Mouse (Mus musculus): ENCODE results near the gene Pdpn. TPM values are rescaled to one million over a fixed set of nuclear protein-coding genes. Genes with fewer than 3 reads are reported as not detected.

The Pdpn gene
- polyA plus RNA-seq, 1 experiment = 2.2 TPM

- H3K27me3 ChIP-seq (ENCODE audit: control insufficient read depth, insufficient read depth, low read length) = no peaks in the 10 kb centered on the region
- no peak overlapping the region for H3K27ac ChIP-seq (ENCODE audit: control insufficient read depth, insufficient read depth, low read length)
- TF ChIP-seq CTCF (IDR thresholded peaks at IDR 0.05; ENCODE audit: borderline replicate concordance, control insufficient read depth, extremely low read depth, insufficient read depth, low read length, poor library complexity) = no peak
- no peak for TF ChIP-seq POLR2A (IDR thresholded peaks at IDR 0.05; ENCODE audit: control insufficient read depth, extremely low read depth, insufficient read depth, low read length, poor library complexity)
- 22% methylated on average over 6 of the region's 6 CpGs for WGBS
- no peak overlapping the region for H3K4me3 ChIP-seq (ENCODE audit: control insufficient read depth, insufficient read depth, low read length)
- H3K36me3 ChIP-seq (ENCODE audit: control insufficient read depth, insufficient read depth, low read length) = no peaks in the 10 kb centered on the region
- no peaks in the 10 kb centered on the region for H3K4me1 ChIP-seq (replicated peaks; ENCODE audit: control insufficient read depth, insufficient read depth, low read length)
- DNase-seq = no peak
Measured at GRCm38 (mm10) chr4:143277319-143277718, 22.0 kb downstream of the Pdpn start.

GRCm38 (mm10) chr4:143271571-143271970 is 27.8 kb downstream of the Pdpn start:
- no peak for TF ChIP-seq POLR2A (IDR thresholded peaks at IDR 0.05; ENCODE audit: control insufficient read depth, extremely low read depth, insufficient read depth, low read length, poor library complexity)
- TF ChIP-seq CTCF (IDR thresholded peaks at IDR 0.05; ENCODE audit: borderline replicate concordance, control insufficient read depth, extremely low read depth, insufficient read depth, low read length, poor library complexity) = no peak
- H3K27ac ChIP-seq (ENCODE audit: control insufficient read depth, insufficient read depth, low read length) = no peak overlapping the region
- H3K27me3 ChIP-seq (ENCODE audit: control insufficient read depth, insufficient read depth, low read length) = no peaks in the 10 kb centered on the region
- H3K4me3 ChIP-seq (ENCODE audit: control insufficient read depth, insufficient read depth, low read length) = no peak overlapping the region
- H3K4me1 ChIP-seq (replicated peaks; ENCODE audit: control insufficient read depth, insufficient read depth, low read length) = no peaks in the 10 kb centered on the region
- DNase-seq = no peak
- H3K36me3 ChIP-seq (ENCODE audit: control insufficient read depth, insufficient read depth, low read length) = no peaks in the 10 kb centered on the region
- WGBS = 36% methylated on average over 6 of the region's 6 CpGs

GRCm38 (mm10) chr4:143270903-143271302 is 28.5 kb downstream of the Pdpn start:
- Histone ChIP-seq H3K4me1 (replicated peaks; ENCODE audit: control insufficient read depth, insufficient read depth, low read length) (no peaks in the 10 kb centered on the region), H3K36me3 (ENCODE audit: control insufficient read depth, insufficient read depth, low read length) (no peaks in the 10 kb centered on the region), H3K4me3 (ENCODE audit: control insufficient read depth, insufficient read depth, low read length) (no peak overlapping the region), H3K27ac (ENCODE audit: control insufficient read depth, insufficient read depth, low read length) (no peak overlapping the region), H3K27me3 (ENCODE audit: control insufficient read depth, insufficient read depth, low read length) (no peaks in the 10 kb centered on the region)
- no peak for DNase-seq
- WGBS = 75% methylated on average over 3 of the region's 3 CpGs
- no peak for TF ChIP-seq POLR2A (IDR thresholded peaks at IDR 0.05; ENCODE audit: control insufficient read depth, extremely low read depth, insufficient read depth, low read length, poor library complexity)
- TF ChIP-seq CTCF (IDR thresholded peaks at IDR 0.05; ENCODE audit: borderline replicate concordance, control insufficient read depth, extremely low read depth, insufficient read depth, low read length, poor library complexity) = no peak

- Histone ChIP-seq H3K4me1 (replicated peaks; ENCODE audit: control insufficient read depth, insufficient read depth, low read length) (no peaks in the 10 kb centered on the region; the same call in 1 of the 2 replicates), H3K27me3 (ENCODE audit: control insufficient read depth, insufficient read depth, low read length) (no peaks in the 10 kb centered on the region), H3K4me3 (ENCODE audit: control insufficient read depth, insufficient read depth, low read length) (no peak overlapping the region), H3K36me3 (ENCODE audit: control insufficient read depth, insufficient read depth, low read length) (no peaks in the 10 kb centered on the region), H3K27ac (ENCODE audit: control insufficient read depth, insufficient read depth, low read length) (no peak overlapping the region)
- no peak for TF ChIP-seq POLR2A (IDR thresholded peaks at IDR 0.05; ENCODE audit: control insufficient read depth, extremely low read depth, insufficient read depth, low read length, poor library complexity)
- TF ChIP-seq CTCF (IDR thresholded peaks at IDR 0.05; ENCODE audit: borderline replicate concordance, control insufficient read depth, extremely low read depth, insufficient read depth, low read length, poor library complexity) = no peak
- DNase-seq = no peak
- WGBS = 91% methylated on average over 12 of the region's 12 CpGs
Measured at GRCm38 (mm10) chr4:143262696-143263095, 36.7 kb downstream of the Pdpn start.

GRCm38 (mm10) chr4:143259718-143260349 is 39.5 kb downstream of the Pdpn start:
- no peaks in the 10 kb centered on the region for H3K27me3 ChIP-seq (ENCODE audit: control insufficient read depth, insufficient read depth, low read length)
- H3K4me3 ChIP-seq (ENCODE audit: control insufficient read depth, insufficient read depth, low read length) = no peak overlapping the region
- no peaks in the 10 kb centered on the region for H3K36me3 ChIP-seq (ENCODE audit: control insufficient read depth, insufficient read depth, low read length)
- WGBS = 56% methylated on average over 8 of the region's 8 CpGs
- DNase-seq = no peak
- no peaks in the 10 kb centered on the region; the same call in 1 of the 2 replicates for H3K4me1 ChIP-seq (replicated peaks; ENCODE audit: control insufficient read depth, insufficient read depth, low read length)
- no peak for TF ChIP-seq POLR2A (IDR thresholded peaks at IDR 0.05; ENCODE audit: control insufficient read depth, extremely low read depth, insufficient read depth, low read length, poor library complexity)
- H3K27ac ChIP-seq (ENCODE audit: control insufficient read depth, insufficient read depth, low read length) = no peak overlapping the region

- peak; percentile 42 for DNase-seq
- H3K4me3 ChIP-seq (ENCODE audit: control insufficient read depth, insufficient read depth, low read length) = no peak overlapping the region
- 36% methylated on average over 19 of the region's 19 CpGs for WGBS
Measured at GRCm38 (mm10) chr4:143258517-143258916, 40.8 kb downstream of the Pdpn start.

GRCm38 (mm10) chr4:143257971-143258370 is 41.4 kb downstream of the Pdpn start:
- no peak for TF ChIP-seq POLR2A (IDR thresholded peaks at IDR 0.05; ENCODE audit: control insufficient read depth, extremely low read depth, insufficient read depth, low read length, poor library complexity)
- no peak for TF ChIP-seq CTCF (IDR thresholded peaks at IDR 0.05; ENCODE audit: borderline replicate concordance, control insufficient read depth, extremely low read depth, insufficient read depth, low read length, poor library complexity)
- Histone ChIP-seq H3K27ac (ENCODE audit: control insufficient read depth, insufficient read depth, low read length) (no peak overlapping the region), H3K4me3 (ENCODE audit: control insufficient read depth, insufficient read depth, low read length) (no peak overlapping the region), H3K27me3 (ENCODE audit: control insufficient read depth, insufficient read depth, low read length) (no peaks in the 10 kb centered on the region), H3K4me1 (replicated peaks; ENCODE audit: control insufficient read depth, insufficient read depth, low read length) (no peaks in the 10 kb centered on the region; the same call in 1 of the 2 replicates), H3K36me3 (ENCODE audit: control insufficient read depth, insufficient read depth, low read length) (no peaks in the 10 kb centered on the region)
- WGBS = 48% methylated on average over 6 of the region's 6 CpGs
- no peak for DNase-seq

More at GRCm38 (mm10) chr4:143258517-143258916, 40.8 kb downstream of the Pdpn start:
- Histone ChIP-seq H3K27me3 (ENCODE audit: control insufficient read depth, insufficient read depth, low read length) (no peaks in the 10 kb centered on the region), H3K27ac (ENCODE audit: control insufficient read depth, insufficient read depth, low read length) (no peak overlapping the region), H3K4me1 (replicated peaks; ENCODE audit: control insufficient read depth, insufficient read depth, low read length) (no peaks in the 10 kb centered on the region; the same call in 1 of the 2 replicates), H3K36me3 (ENCODE audit: control insufficient read depth, insufficient read depth, low read length) (no peaks in the 10 kb centered on the region)
- TF ChIP-seq POLR2A (IDR thresholded peaks at IDR 0.05; ENCODE audit: control insufficient read depth, extremely low read depth, insufficient read depth, low read length, poor library complexity) = no peak
- TF ChIP-seq CTCF (IDR thresholded peaks at IDR 0.05; ENCODE audit: borderline replicate concordance, control insufficient read depth, extremely low read depth, insufficient read depth, low read length, poor library complexity) = peak; percentile 64; the same call in 1 of the 2 replicates
